Mouse (Mus musculus) myocyte (in vitro differentiated cells): ENCODE data around the gene Rabggtb.

Source experiments
- CEBPB ChIP-seq: IDR thresholded peaks from 2 replicates; pipeline ENCODE4 v1.6.1; 2011; ENCODE audit warnings: mild to moderate bottlenecking, moderate library complexity; ENCODE audit not compliant: poor library complexity, insufficient read depth, severe bottlenecking
- E2F4 ChIP-seq: IDR thresholded peaks from one replicate; pipeline ENCODE4 v1.6.1; 2011; ENCODE audit warnings: mild to moderate bottlenecking, control low read depth, moderate library complexity; ENCODE audit not compliant: insufficient read depth
- MAX ChIP-seq: IDR thresholded peaks from one replicate; pipeline ENCODE4 v1.6.1; 2011; ENCODE audit warnings: low read depth, mild to moderate bottlenecking, control low read depth
- MYOD1 ChIP-seq, 3 experiments: IDR thresholded peaks; one replicate each; pipeline ENCODE4 v1.6.1; 2011; ENCODE audit warnings: control low read depth in 2 of 3, low read depth in 2 of 3, mild to moderate bottlenecking in 2 of 3, moderate library complexity in 1 of 3; ENCODE audit not compliant: insufficient read length in 2 of 3, control insufficient read depth in 1 of 3
- POLR2A ChIP-seq: IDR thresholded peaks from one replicate; pipeline ENCODE4 v1.6.1; 2011; ENCODE audit warnings: low read depth, mild to moderate bottlenecking, control low read depth, moderate library complexity; ENCODE audit not compliant: insufficient read length
- TCF12 ChIP-seq: IDR thresholded peaks from one replicate; pipeline ENCODE4 v1.6.1; 2011; ENCODE audit warnings: mild to moderate bottlenecking, control low read depth; ENCODE audit not compliant: poor library complexity, insufficient read depth, severe bottlenecking

DNA sequence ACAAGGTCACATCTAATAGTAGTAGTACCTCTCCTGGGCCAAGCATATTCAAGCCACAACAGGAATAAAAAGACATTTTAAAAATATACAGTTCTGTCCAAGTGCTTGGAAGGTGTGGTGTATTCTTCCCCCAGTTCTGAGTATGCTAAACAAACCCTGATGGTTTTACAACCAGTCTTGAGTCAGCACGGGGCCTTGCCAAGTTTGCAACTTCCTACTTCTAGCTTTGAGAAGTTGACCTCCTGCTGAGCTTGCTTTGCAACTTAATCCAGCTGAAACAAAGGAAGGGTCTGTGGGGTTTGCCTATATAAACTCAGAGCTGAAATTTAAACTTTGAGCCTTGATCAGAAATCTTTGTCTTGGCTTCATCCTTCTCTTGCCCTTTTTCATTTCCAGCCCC, 4.4 kb upstream of the Rabggtb start:
- TF ChIP-seq E2F4 (no peak), MAX (no peak), POLR2A (no peak), MYOD1 (IDR thresholded peaks at IDR 0.05; ENCODE audit: control insufficient read depth in 1 of 3, insufficient read length in 2 of 3, low read depth in 2 of 3) (no peak), CEBPB (no peak), TCF12 (no peak)
